Mouse (Mus musculus) heart, adult 2 months (tissue): Measurements from ENCODE around the gene Hist2h2ab.

Source experiments
- CTCF ChIP-seq: fragments of 200-600 bp; IDR thresholded peaks from 2 replicates; pipeline ENCODE4 v1.8.1; 2022; ENCODE audit warnings: antibody characterized with exemption, mild to moderate bottlenecking, moderate library complexity
- EP300 ChIP-seq: fragments of 200-500 bp; IDR thresholded peaks from 2 replicates; pipeline ENCODE4 v1.6.1; 2011; ENCODE audit warnings: low read depth, low read length, control low read depth; ENCODE audit not compliant: insufficient read depth
- POLR2A ChIP-seq: fragments of 200-500 bp; IDR thresholded peaks from 2 replicates; pipeline ENCODE4 v1.6.1; 2011; ENCODE audit warnings: mild to moderate bottlenecking, low read depth, low read length, control low read depth; ENCODE audit not compliant: insufficient read depth

- no peak for TF ChIP-seq EP300
- no peak for TF ChIP-seq CTCF
- no peak for TF ChIP-seq POLR2A
These were observed 24.7 kb upstream of the Hist2h2ab start for GRCm38 (mm10) chr3:96194966-96195365.
